Mouse (Mus musculus): ENCODE measurements around the gene Celf5. TPM values are rescaled to one million over a fixed set of nuclear protein-coding genes. Genes with fewer than 3 reads are reported as not detected.
A peak's percentile ranks its signal among the peaks of the same experiment; 100 is the strongest.

Gene Celf5
- total and polyA plus RNA-seq, 2 experiments from 2014 or later, result 71.3 to 166 TPM

DNA sequence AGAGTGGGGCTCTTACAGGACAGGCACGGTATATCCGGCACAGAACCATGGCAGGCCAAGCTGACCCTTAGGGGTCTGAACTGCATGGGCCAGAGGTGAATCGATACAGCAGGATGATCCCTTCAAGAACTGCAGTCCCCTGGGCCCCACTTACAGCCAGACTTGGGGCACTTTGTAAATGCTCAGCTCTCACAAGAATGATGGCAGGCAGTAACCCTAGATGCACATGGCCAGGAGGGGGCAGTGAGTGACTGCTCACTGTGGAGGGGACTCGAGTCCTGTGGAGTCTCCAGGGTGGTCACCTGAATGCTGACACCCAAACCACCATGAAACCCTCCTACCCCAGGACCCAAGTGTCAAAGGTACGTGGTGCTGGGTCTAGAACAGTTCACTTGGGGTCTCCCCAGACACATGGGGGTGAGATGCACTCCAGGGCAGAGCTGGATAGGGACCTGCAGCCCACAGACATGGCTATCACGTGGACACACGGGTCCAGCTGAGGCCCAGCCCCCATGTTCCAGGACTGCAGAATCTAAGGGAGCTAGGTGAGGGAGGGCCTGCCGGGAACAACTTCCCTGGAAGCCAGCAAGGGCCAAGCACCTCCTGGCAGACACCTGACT lies 11.2 kb upstream of the Celf5 start:
- H3K4me1 ChIP-seq (ENCODE audit: insufficient read depth), result peaks cover 14% of the 10 kb centered on the region
- H3K36me3 ChIP-seq (ENCODE audit: insufficient read depth), result peaks cover 44% of the 10 kb centered on the region
- H3K27ac ChIP-seq (ENCODE audit: low read depth, low read length), result no peak overlapping the region
- H3K27me3 ChIP-seq (ENCODE audit: insufficient read depth, low read length), result no peaks in the 10 kb centered on the region
- peak; percentile 43 for TF ChIP-seq CTCF (IDR thresholded peaks at IDR 0.05; ENCODE audit: low read depth)
- no peak overlapping the region for H3K9ac ChIP-seq
- ATAC-seq, result no peak
- WGBS, result 83% methylated on average over 8 of the region's 8 CpGs
- no peak overlapping the region for H3K4me3 ChIP-seq (ENCODE audit: low read depth, low read length)
- H3K4me2 ChIP-seq (ENCODE audit: low read depth), result no peak overlapping the region
- no peaks in the 10 kb centered on the region for H3K9me3 ChIP-seq (ENCODE audit: low read length)
- DNase-seq, result no peak

GRCm38 (mm10) chr10:81492606-81493240 lies 10.2 kb upstream of the Celf5 start:
- no peak overlapping the region for H3K9ac ChIP-seq
- no peak for DNase-seq
- no peak overlapping the region for H3K4me2 ChIP-seq (ENCODE audit: low read depth)
- 92% methylated on average over 11 of the region's 11 CpGs for WGBS
- ATAC-seq, result no peak
- H3K4me3 ChIP-seq (ENCODE audit: low read depth, low read length), result no peak overlapping the region
- no peaks in the 10 kb centered on the region for H3K9me3 ChIP-seq (ENCODE audit: low read length)
- TF ChIP-seq CTCF (IDR thresholded peaks at IDR 0.05; ENCODE audit: low read depth), result no peak
- H3K36me3 ChIP-seq (ENCODE audit: insufficient read depth), result peaks cover 54% of the 10 kb centered on the region
- H3K4me1 ChIP-seq (ENCODE audit: insufficient read depth), result peaks cover 14% of the 10 kb centered on the region
- no peaks in the 10 kb centered on the region for H3K27me3 ChIP-seq (ENCODE audit: insufficient read depth, low read length)
- H3K27ac ChIP-seq (ENCODE audit: low read depth, low read length), result no peak overlapping the region

- Histone ChIP-seq H3K9me3 (ENCODE audit: low read length) (no peaks in the 10 kb centered on the region), H3K4me1 (ENCODE audit: insufficient read depth) (peaks cover 12% of the 10 kb centered on the region), H3K27me3 (ENCODE audit: insufficient read depth, low read length) (no peaks in the 10 kb centered on the region), H3K4me3 (ENCODE audit: low read depth, low read length) (no peak overlapping the region), H3K9ac (no peak overlapping the region), H3K27ac (ENCODE audit: low read depth, low read length) (no peak overlapping the region), H3K4me2 (ENCODE audit: low read depth) (no peak overlapping the region), H3K36me3 (ENCODE audit: insufficient read depth) (peaks cover 71% of the 10 kb centered on the region)
- no peak for TF ChIP-seq CTCF (IDR thresholded peaks at IDR 0.05; ENCODE audit: low read depth)
- ATAC-seq (no peak), DNase-seq (no peak)
- 97% methylated on average over 9 of the region's 9 CpGs for WGBS
Measured at GRCm38 (mm10) chr10:81491018-81491417, 8.5 kb upstream of the Celf5 start.

DNA sequence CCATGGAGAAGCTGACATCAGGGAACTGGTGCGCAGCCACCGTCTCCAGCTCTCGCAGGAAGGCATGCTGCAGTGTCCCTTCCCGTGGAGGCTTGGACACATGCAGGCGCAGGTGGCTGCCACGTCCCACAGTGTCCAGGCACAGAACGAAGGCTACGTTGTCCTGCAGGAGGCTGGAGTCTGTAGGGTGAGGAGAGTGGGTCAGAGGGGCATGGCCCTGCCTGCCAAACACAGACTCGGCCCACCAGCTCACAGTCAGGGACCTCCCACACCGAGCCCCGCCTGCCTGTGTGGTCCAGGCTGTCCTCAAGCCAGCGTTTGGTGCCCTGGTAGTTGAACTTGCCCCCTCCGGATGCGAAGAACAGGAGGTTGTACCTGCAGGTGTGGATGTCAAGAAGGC lies 7.4 kb upstream of the Celf5 start:
- H3K27me3 ChIP-seq (ENCODE audit: insufficient read depth, low read length), result no peaks in the 10 kb centered on the region
- DNase-seq, result no peak
- WGBS, result 90% methylated on average over 14 of the region's 14 CpGs

DNA sequence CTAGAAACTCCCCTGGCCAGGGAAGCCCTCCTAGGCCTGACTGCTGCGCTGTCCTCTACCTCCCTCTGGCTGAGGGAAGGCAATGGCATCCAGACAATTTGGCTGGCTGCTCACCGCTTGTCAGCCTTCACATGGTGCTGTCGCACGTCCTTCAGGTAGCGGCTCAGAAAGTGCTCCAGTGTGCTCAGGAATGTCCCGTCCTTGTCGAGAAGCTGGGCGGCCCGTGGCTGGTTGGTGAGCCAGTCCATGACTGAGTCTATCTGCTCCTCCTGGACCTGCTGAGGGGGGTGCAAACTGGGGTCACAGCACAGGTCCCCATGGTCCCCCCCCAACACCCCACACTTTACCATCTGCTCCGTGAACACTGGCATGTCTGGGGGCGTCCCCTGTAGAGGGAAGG lies 5.6 kb upstream of the Celf5 start:
- Histone ChIP-seq H3K27me3 (ENCODE audit: insufficient read depth, low read length) (no peaks in the 10 kb centered on the region), H3K4me3 (ENCODE audit: low read depth, low read length) (no peak overlapping the region), H3K9me3 (ENCODE audit: low read length) (no peaks in the 10 kb centered on the region), H3K4me2 (ENCODE audit: low read depth) (no peak overlapping the region), H3K4me1 (ENCODE audit: insufficient read depth) (peaks cover 1% of the 10 kb centered on the region; the same call in 1 of the 2 replicates), H3K36me3 (ENCODE audit: insufficient read depth) (peaks cover 70% of the 10 kb centered on the region), H3K9ac (no peak overlapping the region), H3K27ac (ENCODE audit: low read depth, low read length) (no peak overlapping the region)
- TF ChIP-seq CTCF (IDR thresholded peaks at IDR 0.05; ENCODE audit: low read depth), result no peak
- DNase-seq, result no peak
- ATAC-seq, result no peak
- 84% methylated on average over 11 of the region's 11 CpGs for WGBS

More for the DNA sequence above, 7.4 kb upstream of the Celf5 start:
- H3K4me1 ChIP-seq (ENCODE audit: insufficient read depth), result peaks cover 5% of the 10 kb centered on the region; the same call in 1 of the 2 replicates
- H3K9me3 ChIP-seq (ENCODE audit: low read length), result no peaks in the 10 kb centered on the region
- H3K4me3 ChIP-seq (ENCODE audit: low read depth, low read length), result no peak overlapping the region
- no peak overlapping the region for H3K9ac ChIP-seq
- no peak overlapping the region for H3K27ac ChIP-seq (ENCODE audit: low read depth, low read length)
- ATAC-seq, result no peak
- TF ChIP-seq CTCF (IDR thresholded peaks at IDR 0.05; ENCODE audit: low read depth), result no peak
- H3K36me3 ChIP-seq (ENCODE audit: insufficient read depth), result peaks cover 71% of the 10 kb centered on the region
- H3K4me2 ChIP-seq (ENCODE audit: low read depth), result no peak overlapping the region

GRCm38 (mm10) chr10:81486496-81486895 lies 4.0 kb upstream of the Celf5 start:
- DNase-seq (no peak), ATAC-seq (no peak)
- Histone ChIP-seq H3K36me3 (ENCODE audit: insufficient read depth) (peaks cover 55% of the 10 kb centered on the region), H3K4me1 (ENCODE audit: insufficient read depth) (peaks cover 6% of the 10 kb centered on the region; the same call in 1 of the 2 replicates), H3K9me3 (ENCODE audit: low read length) (no peaks in the 10 kb centered on the region), H3K27ac (ENCODE audit: low read depth, low read length) (no peak overlapping the region), H3K9ac (no peak overlapping the region), H3K4me2 (ENCODE audit: low read depth) (no peak overlapping the region), H3K4me3 (ENCODE audit: low read depth, low read length) (no peak overlapping the region), H3K27me3 (ENCODE audit: insufficient read depth, low read length) (no peaks in the 10 kb centered on the region)
- 90% methylated on average over 10 of the region's 10 CpGs for WGBS
- TF ChIP-seq CTCF (IDR thresholded peaks at IDR 0.05; ENCODE audit: low read depth), result no peak

GRCm38 (mm10) chr10:81485479-81486018 lies 3.0 kb upstream of the Celf5 start:
- Histone ChIP-seq H3K4me2 (ENCODE audit: low read depth) (no peak overlapping the region), H3K9ac (no peak overlapping the region), H3K27ac (ENCODE audit: low read depth, low read length) (no peak overlapping the region), H3K4me3 (ENCODE audit: low read depth, low read length) (no peak overlapping the region), H3K4me1 (ENCODE audit: insufficient read depth) (peaks cover 10% of the 10 kb centered on the region), H3K36me3 (ENCODE audit: insufficient read depth) (peaks cover 46% of the 10 kb centered on the region), H3K9me3 (ENCODE audit: low read length) (no peaks in the 10 kb centered on the region), H3K27me3 (ENCODE audit: insufficient read depth, low read length) (no peaks in the 10 kb centered on the region)
- no peak for TF ChIP-seq CTCF (IDR thresholded peaks at IDR 0.05; ENCODE audit: low read depth)
- DNase-seq, result no peak
- no peak for ATAC-seq
- 68% methylated on average over 7 of the region's 7 CpGs for WGBS

Measured in forebrain, postnatal 0 days (tissue).